ENCODE assay signal across 20 mouse cellular contexts in the genomic region with DNA sequence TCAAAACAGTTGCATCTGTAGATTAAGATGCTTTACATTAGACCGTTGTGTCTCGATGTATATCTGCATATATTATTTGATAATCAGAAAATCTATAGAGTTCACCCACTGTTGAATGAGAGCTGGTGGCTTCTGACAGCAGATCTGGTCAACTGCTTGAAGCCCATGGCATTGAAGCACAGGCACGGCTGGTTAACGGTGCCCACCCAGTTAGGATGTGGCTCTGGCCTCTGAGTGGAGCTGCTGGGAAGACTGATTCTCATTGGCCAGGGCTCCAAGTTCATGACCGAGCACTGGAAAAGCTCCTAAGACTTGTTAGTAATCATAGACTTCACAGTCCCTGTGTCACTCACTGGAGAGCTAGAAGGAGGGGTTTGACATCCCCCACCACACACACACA. TPM values are rescaled to one million over a fixed set of nuclear protein-coding genes. Genes with fewer than 3 reads are reported as not detected.
DNase-seq lines count a peak whose midpoint lies in the region; ATAC-seq and TF ChIP-seq lines count a peak whose summit lies in the region.
"Not testable (repeated sequence)": the region's sequence is repeated elsewhere in the genome, so short reads cannot be mapped to it uniquely, and the experiment has no call there.
"Had no signal": no experiment of that assay in that cellular context is flagged by ENCODE, and none has a peak within 500 bp of the region (broad histone marks: within the 10 kb centered on the region; RNA-seq: fewer than 3 reads in every experiment).

No protein-coding gene starts in this region.

- TF ChIP-seq EP300 in lung, postnatal 0 days (IDR thresholded peaks at IDR 0.05): not testable (repeated sequence)

- peak; percentile 78 for ATAC-seq in erythroblast, adult 5-6 weeks (replicated peaks; ENCODE audit: low FRiP score, poor library complexity, severe bottlenecking)
- peak; percentile 61; the same call in 1 of the 2 replicates for ATAC-seq in erythroid progenitor cell, adult 5-6 weeks (replicated peaks; ENCODE audit: low FRiP score, poor library complexity, severe bottlenecking)
- not testable (repeated sequence) for ATAC-seq in lung, postnatal 0 days

- H3K4me3 ChIP-seq in lung, postnatal 0 days (ENCODE audit: low read depth, low read length): not testable (repeated sequence)

- not testable (repeated sequence) for H3K27me3 ChIP-seq in lung, postnatal 0 days (replicated peaks; ENCODE audit: insufficient read depth, low read length)

- TF ChIP-seq CTCF in lung, postnatal 0 days (IDR thresholded peaks at IDR 0.05): not testable (repeated sequence)

- H3K36me3 ChIP-seq in lung, postnatal 0 days (ENCODE audit: insufficient read depth, low read length): not testable (repeated sequence)

- not testable (repeated sequence) for H3K9me3 ChIP-seq in lung, postnatal 0 days (ENCODE audit: low read length)

- not testable (repeated sequence) for H3K4me2 ChIP-seq in lung, postnatal 0 days (replicated peaks; ENCODE audit: low read depth, low read length)

- WGBS in lung, postnatal 0 days: 80% methylated on average over 1 of the region's 5 CpGs

- H3K27ac ChIP-seq in lung, postnatal 0 days (ENCODE audit: low read length): not testable (repeated sequence)

- not testable (repeated sequence) for H3K9ac ChIP-seq in lung, postnatal 0 days (replicated peaks; ENCODE audit: low read depth)

- peak; percentile 2 for DNase-seq in lung, postnatal 0 days (ENCODE audit: low spot score)

- not testable (repeated sequence) for H3K4me1 ChIP-seq in lung, postnatal 0 days (ENCODE audit: insufficient read depth, low read depth, low read length)

RNA-seq across cellular contexts. Expression of a gene that starts 51.2 kb away (rescaled TPM):
- total RNA-seq in erythroblast, adult 5-6 weeks (2015; ENCODE audit: low replicate concordance): not detected in 2 replicates
- total RNA-seq in erythroblast, adult 5-6 weeks (2017; ENCODE audit: low replicate concordance): not detected in 2 replicates
- total RNA-seq in erythroid progenitor cell, adult 5-6 weeks (2015; ENCODE audit: low replicate concordance): not detected in 2 replicates
- not detected in 2 replicates for total RNA-seq in erythroid progenitor cell, adult 5-6 weeks (2017; ENCODE audit: low replicate concordance)
- not detected in 2 replicates for polyA plus RNA-seq in lung, postnatal 0 days (2015; fragmentation: Nextera tagmentation; extraction: Ambion mirVana)
- total RNA-seq: adrenal gland, adult 18-20 months; adrenal gland, adult 2 months; adrenal gland, adult 8-10 months; adrenal gland, postnatal 10 days; adrenal gland, postnatal 14 days; adrenal gland, postnatal 25 days; adrenal gland, postnatal 36 days; adrenal gland, postnatal 4 days; CH12.LX; ES-E14; MEL had no signal
- polyA plus RNA-seq: activated CD4-positive, CD25-positive, alpha-beta regulatory T cell, adult 4 months; adrenal gland, adult 2 months; brain, embryonic 14.5 days; C2C12; CD4-positive, CD25-positive, alpha-beta regulatory T cell, adult 4 months; G1E; Patski had no signal
